Mouse (Mus musculus) lung, embryonic 16.5 days (tissue): ENCODE data around the gene Hrh3. TPM values are rescaled to one million over a fixed set of nuclear protein-coding genes. Genes with fewer than 3 reads are reported as not detected.

Experiments used
- ATAC-seq: fragments of 200-750 bp; cut with Nextera tagmentation; 2 replicates; pipeline ENCODE4 v1.8.0; 2017; ENCODE audit warnings: low read depth, mild to moderate bottlenecking, moderate library complexity
- H3K27ac ChIP-seq: fragments of 300-500 bp; sonication (generic); 2 replicates; pipeline ENCODE4 v1.5.1; 2014; ENCODE audit warnings: mild to moderate bottlenecking, control low read depth, low read length
- H3K27me3 ChIP-seq: fragments of 300-500 bp; sonication (generic); 2 replicates; pipeline ENCODE4 v1.6.1; 2014; ENCODE audit warnings: low read depth, low read length, mixed read lengths; ENCODE audit not compliant: control insufficient read depth, insufficient read depth
- H3K36me3 ChIP-seq: fragments of 300-500 bp; sonication (generic); 2 replicates; pipeline ENCODE4 v1.6.1; 2014; ENCODE audit warnings: low read length; ENCODE audit not compliant: control insufficient read depth, insufficient read depth
- H3K4me1 ChIP-seq: fragments of 300-500 bp; sonication (generic); replicated peaks from 2 replicates; pipeline ENCODE4 v1.6.1; 2014; ENCODE audit warnings: low read length, mixed read lengths; ENCODE audit not compliant: control insufficient read depth, insufficient read depth
- H3K4me2 ChIP-seq: fragments of 300-500 bp; sonication (generic); 2 replicates; pipeline ENCODE4 v1.6.1; 2014; ENCODE audit warnings: low read depth, low read length, control low read depth
- H3K4me3 ChIP-seq: fragments of 300-500 bp; sonication (generic); 2 replicates; pipeline ENCODE4 v1.5.1; 2014; ENCODE audit warnings: mild to moderate bottlenecking, low read length, control low read depth
- H3K9ac ChIP-seq: fragments of 300-500 bp; sonication (generic); 2 replicates; pipeline ENCODE4 v1.6.1; 2014; ENCODE audit warnings: low read length, control low read depth
- H3K9me3 ChIP-seq: fragments of 300-500 bp; sonication (generic); 2 replicates; pipeline ENCODE4 v1.6.1; 2016; ENCODE audit warnings: low read length; ENCODE audit not compliant: control insufficient read depth
- WGBS: fragments of 180-500 bp; shearing (Covaris S2); extraction: QIAGEN DNeasy Blood & Tissue Kit; methylation state at CpG from one replicate; pipeline ENCODE4 v1.1.7; 2014; 5-methylcytosine and 5-hydroxymethylcytosine counted together
- polyA plus RNA-seq: library from polyadenylated mRNA; unstranded; fragments of >200 nt; fragmentation: Nextera tagmentation; extraction: Ambion mirVana; gene quantifications from 2 replicates; pipeline ENCODE4 v1.2.1, GENCODE M21; 2015

Gene Hrh3
- polyA plus RNA-seq, 1 experiment from 2014 or later = not detected

DNA sequence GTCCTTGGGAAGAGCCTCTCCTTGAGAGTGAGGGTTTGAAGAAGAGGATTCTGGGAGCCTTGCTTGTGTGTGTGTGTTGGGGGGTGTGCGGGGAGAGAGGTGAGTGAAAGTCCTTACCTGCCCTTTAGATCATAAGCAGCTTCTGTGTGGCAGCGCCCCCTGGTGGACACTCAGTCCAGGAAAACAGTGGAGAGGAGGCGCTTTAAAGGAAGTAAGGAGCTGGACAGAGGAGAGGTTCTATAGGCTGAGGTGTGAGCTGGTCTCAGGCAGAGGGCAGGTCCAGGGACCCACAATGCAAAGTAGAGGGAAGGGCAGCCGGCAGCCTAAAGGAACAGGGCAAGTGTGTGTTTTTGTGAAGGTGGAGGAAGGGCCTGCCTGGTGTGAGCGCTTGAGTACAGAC is 53.3 kb downstream of the Hrh3 start:
- WGBS = 21% methylated on average over 5 of the region's 5 CpGs
- H3K27ac ChIP-seq = no peak overlapping the region
- H3K4me2 ChIP-seq = no peak overlapping the region
- peaks cover 5% of the 10 kb centered on the region for H3K36me3 ChIP-seq
- peak; percentile 56 for ATAC-seq
- H3K9ac ChIP-seq = no peak overlapping the region
- H3K9me3 ChIP-seq = no peaks in the 10 kb centered on the region
- no peaks in the 10 kb centered on the region for H3K4me1 ChIP-seq
- H3K27me3 ChIP-seq = no peaks in the 10 kb centered on the region
- no peak overlapping the region for H3K4me3 ChIP-seq

Other genes starting within 250 kb of the Hrh3 start
- gene Taf4, start 127.8 kb downstream of the Hrh3 start, polyA plus RNA-seq = 3.0 and 3.5 TPM in 2 replicates
- 4.6 and 5.0 TPM in 2 replicates for gene Lsm14b, start 79.5 kb downstream of the Hrh3 start, polyA plus RNA-seq
- 458 and 471 TPM in 2 replicates for gene Psma7, start 62.1 kb downstream of the Hrh3 start, polyA plus RNA-seq
- 4.0 and 4.7 TPM in 2 replicates for gene Ss18l1, start 62.0 kb downstream of the Hrh3 start, polyA plus RNA-seq
- 26.3 and 27.4 TPM in 2 replicates for gene Mtg2, start 33.9 kb downstream of the Hrh3 start, polyA plus RNA-seq
- 29.9 and 30.3 TPM in 2 replicates for gene Osbpl2, start 14.8 kb upstream of the Hrh3 start, polyA plus RNA-seq
- 162 and 173 TPM in 2 replicates for gene Adrm1, start 67.0 kb upstream of the Hrh3 start, polyA plus RNA-seq
- gene Lama5, start 121.4 kb upstream of the Hrh3 start, polyA plus RNA-seq = 102 and 112 TPM in 2 replicates
- 455 and 526 TPM in 2 replicates for gene Rps21, start 152.9 kb upstream of the Hrh3 start, polyA plus RNA-seq
- 6.3 and 8.4 TPM in 2 replicates for gene Cables2, start 169.0 kb upstream of the Hrh3 start, polyA plus RNA-seq
- 2.7 and 2.8 TPM in 2 replicates for gene Rbbp8nl, start 185.4 kb upstream of the Hrh3 start, polyA plus RNA-seq
- gene Gata5, start 230.2 kb upstream of the Hrh3 start, polyA plus RNA-seq = 23.2 and 25.3 TPM in 2 replicates